ENCODE assay signal across 9 mouse cellular contexts in the genomic region with DNA sequence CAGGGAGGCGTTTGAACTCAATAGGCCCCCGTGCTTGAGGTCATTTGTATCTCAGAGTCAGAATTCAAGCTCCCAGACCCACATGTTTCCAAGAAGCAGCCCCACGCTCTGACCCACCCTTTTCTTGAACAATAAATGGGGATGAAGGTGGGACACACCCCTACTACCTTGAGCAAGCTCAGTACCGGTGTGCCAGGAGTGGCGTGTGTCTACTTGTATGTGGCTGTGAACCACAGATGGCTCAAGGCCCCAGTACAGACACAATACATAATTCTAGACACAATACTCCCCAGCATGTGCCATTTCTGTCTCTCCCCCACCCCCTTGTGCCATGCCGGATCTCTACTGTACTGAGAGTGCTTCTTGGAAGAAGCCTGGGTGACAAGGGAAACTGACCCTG. TPM values are rescaled to one million over a fixed set of nuclear protein-coding genes. Genes with fewer than 3 reads are reported as not detected.
A peak's percentile ranks its signal among the peaks of the same experiment; 100 is the strongest.
DNase-seq lines count a peak whose midpoint lies in the region; ATAC-seq and TF ChIP-seq lines count a peak whose summit lies in the region.
"Had no signal": no experiment of that assay in that cellular context is flagged by ENCODE, and none has a peak within 500 bp of the region (broad histone marks: within the 10 kb centered on the region; RNA-seq: fewer than 3 reads in every experiment).

No protein-coding gene starts in this region.

- TF ChIP-seq EP300 in lung, postnatal 0 days (IDR thresholded peaks at IDR 0.05), result no peak

- H3K27me3 ChIP-seq in heart, embryonic 10.5 days (ENCODE audit: insufficient read depth, poor library complexity, severe bottlenecking), result peaks cover 33% of the 10 kb centered on the region
- no peaks in the 10 kb centered on the region for H3K27me3 ChIP-seq in lung, postnatal 0 days (replicated peaks; ENCODE audit: insufficient read depth, low read length)
- peaks cover 24% of the 10 kb centered on the region for H3K27me3 ChIP-seq in limb, embryonic 10.5 days (ENCODE audit: low read depth, poor library complexity, severe bottlenecking)
- H3K27me3 ChIP-seq in small intestine, adult 2 months (ENCODE audit: control insufficient read depth, insufficient read depth, low read length), result no peaks in the 10 kb centered on the region

- no peak for TF ChIP-seq POLR2A in small intestine, adult 2 months (IDR thresholded peaks at IDR 0.05; ENCODE audit: low read depth, low read length)

- peaks cover 43% of the 10 kb centered on the region for H3K4me1 ChIP-seq in heart, embryonic 10.5 days
- peaks cover 23% of the 10 kb centered on the region for H3K4me1 ChIP-seq in lung, postnatal 0 days (ENCODE audit: insufficient read depth, low read depth, low read length)
- H3K4me1 ChIP-seq in limb, embryonic 10.5 days, result peaks cover 34% of the 10 kb centered on the region
- peaks cover 24% of the 10 kb centered on the region for H3K4me1 ChIP-seq in small intestine, adult 2 months (ENCODE audit: control insufficient read depth, insufficient read depth, insufficient read length, low read length)

- ATAC-seq in lung, postnatal 0 days, result no peak

- no peak for TF ChIP-seq CTCF in lung, postnatal 0 days (IDR thresholded peaks at IDR 0.05)
- no peak for TF ChIP-seq CTCF in small intestine, adult 2 months (IDR thresholded peaks at IDR 0.05; ENCODE audit: extremely low read depth, insufficient read length, insufficient replicate concordance, low read depth, low read length)

- H3K9ac ChIP-seq in lung, postnatal 0 days (replicated peaks; ENCODE audit: low read depth), result no peak overlapping the region

- H3K4me3 ChIP-seq in heart, embryonic 10.5 days, result peak overlapping the region; percentile 86
- peak overlapping the region; percentile 72; the same call in 1 of the 2 replicates for H3K4me3 ChIP-seq in lung, postnatal 0 days (ENCODE audit: low read depth, low read length)
- H3K4me3 ChIP-seq in limb, embryonic 10.5 days, result no peak overlapping the region
- no peak overlapping the region; the same call in 1 of the 2 replicates for H3K4me3 ChIP-seq in small intestine, adult 2 months (ENCODE audit: low read depth, low read length)

- 62% methylated on average over 6 of the region's 6 CpGs for WGBS in heart, embryonic 10.5 days
- 39% methylated on average over 6 of the region's 6 CpGs for WGBS in lung, postnatal 0 days
- WGBS in limb, embryonic 10.5 days, result 78% methylated on average over 6 of the region's 6 CpGs
- 53% methylated on average over 6 of the region's 6 CpGs for WGBS in small intestine, adult 2 months

- no peaks in the 10 kb centered on the region for H3K9me3 ChIP-seq in heart, embryonic 10.5 days
- no peaks in the 10 kb centered on the region for H3K9me3 ChIP-seq in lung, postnatal 0 days (ENCODE audit: low read length)
- H3K9me3 ChIP-seq in limb, embryonic 10.5 days (replicated peaks), result no peaks in the 10 kb centered on the region

- no peak for DNase-seq in heart, embryonic 10.5 days (ENCODE audit: low spot score)
- DNase-seq in heart, adult 9 months (ENCODE audit: low spot score in 2 of 2), result no peak
- no peak for DNase-seq in lung, postnatal 0 days (ENCODE audit: low spot score)
- no peak for DNase-seq in lung, adult 18-20 months
- DNase-seq in limb, embryonic 10.5 days (ENCODE audit: low spot score), result no peak
- DNase-seq in adrenal gland, postnatal 36 days, result no peak
- DNase-seq in layer of hippocampus, adult 11-12 months (ENCODE audit: low spot score), result no peak
- DNase-seq: layer of hippocampus, adult 9-11 months had no signal

- H3K27ac ChIP-seq in heart, embryonic 10.5 days, result peak overlapping the region; percentile 95
- peak overlapping the region; percentile 95 for H3K27ac ChIP-seq in lung, postnatal 0 days (ENCODE audit: low read length)
- peak overlapping the region; percentile 88; the same call in 1 of the 2 replicates for H3K27ac ChIP-seq in limb, embryonic 10.5 days
- H3K27ac ChIP-seq in small intestine, adult 2 months (ENCODE audit: insufficient read depth, low read depth, low read length), result peak overlapping the region; percentile 14; the same call in 1 of the 2 replicates

- peak overlapping the region; percentile 86 for H3K4me2 ChIP-seq in lung, postnatal 0 days (replicated peaks; ENCODE audit: low read depth, low read length)

- H3K36me3 ChIP-seq in heart, embryonic 10.5 days, result peaks cover 14% of the 10 kb centered on the region; the same call in 1 of the 2 replicates
- H3K36me3 ChIP-seq in lung, postnatal 0 days (ENCODE audit: insufficient read depth, low read length), result no peaks in the 10 kb centered on the region
- 0 out of 2 replicates have a peak, but pooled peaks cover 3% of the 10 kb centered on the region for H3K36me3 ChIP-seq in limb, embryonic 10.5 days
- no peaks in the 10 kb centered on the region for H3K36me3 ChIP-seq in small intestine, adult 2 months (ENCODE audit: control insufficient read depth, insufficient read depth, low read length)

RNA-seq across cellular contexts. Expression of a gene that starts 18.6 kb away (rescaled TPM):
- polyA plus RNA-seq in heart, embryonic 10.5 days (2016; fragmentation: Nextera tagmentation; extraction: Ambion mirVana), result 19.0 and 29.2 TPM in 2 replicates
- polyA plus RNA-seq in lung, postnatal 0 days (2015; fragmentation: Nextera tagmentation; extraction: Ambion mirVana), result 47.6 and 56.8 TPM in 2 replicates
- 12.3 and 19.9 TPM in 2 replicates for polyA plus RNA-seq in limb, embryonic 10.5 days (2016; fragmentation: Nextera tagmentation; extraction: Ambion mirVana)
- 15.9 and 23.1 TPM in 2 replicates for polyA plus RNA-seq in small intestine, adult 2 months (2012; rRNA removed)
- total RNA-seq in adrenal gland, postnatal 36 days (2021), result 10 to 100 TPM; 29.6 to 32.4 TPM

RNA-seq across cellular contexts. Expression of a gene that starts 28.6 kb away (rescaled TPM):
- 0.15 TPM in 1 of 2 replicates, not detected in the other for polyA plus RNA-seq in heart, embryonic 10.5 days (2016; fragmentation: Nextera tagmentation; extraction: Ambion mirVana)
- polyA plus RNA-seq in lung, postnatal 0 days (2015; fragmentation: Nextera tagmentation; extraction: Ambion mirVana), result not detected in 2 replicates
- polyA plus RNA-seq in limb, embryonic 10.5 days (2016; fragmentation: Nextera tagmentation; extraction: Ambion mirVana), result not detected in 2 replicates
- polyA plus RNA-seq in small intestine, adult 2 months (2012; rRNA removed), result 0.27 TPM in 1 of 2 replicates, not detected in the other
- total RNA-seq in adrenal gland, postnatal 36 days (2021), result 1 to 10 TPM; 1.3 to 3.8 TPM

RNA-seq across cellular contexts. Expression of a gene that starts 46.1 kb away (rescaled TPM):
- 1.9 and 2.2 TPM in 2 replicates for polyA plus RNA-seq in heart, embryonic 10.5 days (2016; fragmentation: Nextera tagmentation; extraction: Ambion mirVana)
- 0.67 and 0.72 TPM in 2 replicates for polyA plus RNA-seq in lung, postnatal 0 days (2015; fragmentation: Nextera tagmentation; extraction: Ambion mirVana)
- 1.1 and 1.9 TPM in 2 replicates for polyA plus RNA-seq in limb, embryonic 10.5 days (2016; fragmentation: Nextera tagmentation; extraction: Ambion mirVana)
- polyA plus RNA-seq in small intestine, adult 2 months (2012; rRNA removed), result 1.6 and 3.6 TPM in 2 replicates
- 1 to 10 TPM; 1.3 to 1.6 TPM for total RNA-seq in adrenal gland, postnatal 36 days (2021)

RNA-seq across cellular contexts. Expression of a gene that starts 52.5 kb away (rescaled TPM):
- 1.2 TPM in 2 replicates for polyA plus RNA-seq in heart, embryonic 10.5 days (2016; fragmentation: Nextera tagmentation; extraction: Ambion mirVana)
- polyA plus RNA-seq in lung, postnatal 0 days (2015; fragmentation: Nextera tagmentation; extraction: Ambion mirVana), result 2.2 and 3.0 TPM in 2 replicates
- 0.25 TPM in 1 of 2 replicates, not detected in the other for polyA plus RNA-seq in limb, embryonic 10.5 days (2016; fragmentation: Nextera tagmentation; extraction: Ambion mirVana)
- polyA plus RNA-seq in small intestine, adult 2 months (2012; rRNA removed), result 1.2 and 2.9 TPM in 2 replicates
- total RNA-seq in adrenal gland, postnatal 36 days (2021), result 1 to 10 TPM; 3.1 to 4.3 TPM

Comparison
In these comparisons a context has a peak if more than half of its experiments do, and no peak if none do; other contexts are left out.
1. H3K27ac ChIP-seq: peak in every context shown above with its lines; median percentile 95 in heart, embryonic 10.5 days; 95 in lung, postnatal 0 days; 88 in limb, embryonic 10.5 days; 14 in small intestine, adult 2 months.
2. H3K4me3 ChIP-seq: peak in heart, embryonic 10.5 days (single experiment) and lung, postnatal 0 days (single experiment); none in limb, embryonic 10.5 days (single experiment) and small intestine, adult 2 months (single experiment).